Mouse (Mus musculus): ENCODE measurements around the gene Mbd4.

GRCm38 (mm10) chr6:115901489-115901931, 48.3 kb upstream of the Mbd4 start:
- TF ChIP-seq CTCF (IDR thresholded peaks at IDR 0.05; ENCODE audit: borderline replicate concordance, insufficient read depth, low read length) (no peak), POLR2A (IDR thresholded peaks at IDR 0.05; ENCODE audit: low read depth, low read length) (no peak)
